Mouse (Mus musculus) liver, postnatal 0 days (tissue): ENCODE data around the gene Gse1.

ENCODE experiments used
- CTCF ChIP-seq: sonication (generic); IDR thresholded peaks from 2 replicates; pipeline ENCODE4 v1.5.1; 2016; ENCODE audit warnings: antibody characterized with exemption, low read depth
- EP300 ChIP-seq: IDR thresholded peaks from 2 replicates; pipeline ENCODE4 v1.6.1; 2016; ENCODE audit warnings: antibody characterized with exemption, low read depth, mild to moderate bottlenecking

- TF ChIP-seq CTCF, result no peak
- no peak for TF ChIP-seq EP300
Observed at GRCm38 (mm10) chr8:120412357-120412756, 184.1 kb downstream of the Gse1 start.
